Mouse (Mus musculus) cerebellum, adult 8-10 months (tissue): Measurements from ENCODE around the gene Trpd52l3.

Experiments
- DNase-seq: peaks from one replicate; pipeline ENCODE4 v3.0.0; 2022

The Trpd52l3 gene

DNA sequence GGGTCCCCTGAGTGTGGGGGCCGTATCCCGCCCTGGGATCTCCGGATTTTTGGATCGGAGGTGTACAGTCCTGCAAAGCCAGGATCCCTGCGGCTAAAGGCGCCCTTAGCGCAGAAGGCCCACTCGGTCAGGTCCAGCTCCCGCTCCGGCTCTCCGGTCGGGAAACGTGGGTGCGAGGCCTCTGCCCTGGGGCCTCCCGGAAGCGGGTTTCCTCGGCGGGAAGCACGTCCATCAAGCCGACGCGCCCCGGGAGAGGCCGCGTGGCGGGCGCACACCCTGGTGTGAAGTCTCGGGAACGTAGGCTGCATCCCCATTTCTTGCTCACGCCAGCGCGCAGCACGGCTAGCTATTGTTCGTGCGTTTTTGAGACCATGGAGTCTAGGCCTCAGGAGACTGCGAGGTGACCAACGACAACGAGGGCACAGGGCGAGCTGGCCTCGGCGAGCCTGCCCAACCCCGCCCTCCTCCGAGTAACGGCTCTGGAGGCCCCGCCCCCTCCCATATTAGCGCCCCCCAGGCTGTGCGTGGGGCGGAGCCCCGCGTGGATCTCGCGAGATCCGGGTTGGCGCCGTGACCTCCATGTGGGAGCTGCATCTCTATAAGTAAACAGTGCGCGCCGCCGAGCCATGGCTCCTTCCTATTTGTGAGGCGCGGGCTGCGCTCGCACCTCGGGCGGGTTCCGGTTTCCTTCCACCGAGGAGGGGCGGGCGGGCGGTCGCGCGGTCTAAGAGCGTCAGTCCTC is 26.5 kb downstream of the Trpd52l3 start, which contains the start of gene Uhrf2:
TSS of gene Uhrf2 (plus strand) at position 620 of the 742 bp plus-strand sequence.
- DNase-seq: peak; percentile 94

DNA sequence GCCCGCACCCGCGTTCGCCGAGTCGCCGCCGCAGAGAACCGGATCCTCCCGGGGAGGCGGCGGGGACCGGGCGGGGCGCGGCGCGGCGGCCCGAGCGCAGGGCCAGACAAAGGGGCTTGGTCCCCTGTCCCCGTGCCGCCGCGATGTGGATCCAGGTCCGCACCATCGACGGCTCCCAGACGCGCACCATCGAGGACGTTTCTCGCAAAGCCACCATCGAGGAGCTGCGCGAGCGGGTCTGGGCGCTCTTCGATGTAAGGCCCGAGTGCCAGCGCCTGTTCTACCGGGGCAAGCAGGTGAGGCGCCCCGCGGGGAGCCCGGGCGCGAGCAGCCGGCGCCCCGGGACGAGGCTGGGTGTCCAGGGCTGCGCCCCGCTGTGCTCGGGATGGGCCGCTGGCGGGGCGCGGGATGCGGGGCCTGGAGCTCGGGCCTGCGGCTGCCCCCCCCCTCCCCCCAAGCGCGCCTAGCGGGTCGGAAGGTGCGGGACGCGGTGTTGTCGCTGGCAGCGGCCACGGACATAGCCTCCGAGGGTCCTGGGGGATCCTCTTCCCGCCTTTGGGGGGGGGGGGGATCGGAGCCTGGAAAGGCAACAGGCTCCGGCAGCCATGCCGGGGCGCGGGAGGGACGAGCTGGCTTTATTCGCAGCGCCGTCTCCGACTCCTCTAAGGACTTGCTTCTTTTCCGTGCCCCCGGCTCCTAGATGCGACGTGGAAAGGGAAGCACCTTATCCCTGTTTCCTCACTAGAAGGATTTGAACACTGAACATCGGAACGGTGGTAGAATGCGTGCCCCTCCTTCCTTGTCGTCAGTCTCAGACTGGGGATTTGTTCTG is 27.3 kb downstream of the Trpd52l3 start:
- DNase-seq: peak; percentile 13

DNA sequence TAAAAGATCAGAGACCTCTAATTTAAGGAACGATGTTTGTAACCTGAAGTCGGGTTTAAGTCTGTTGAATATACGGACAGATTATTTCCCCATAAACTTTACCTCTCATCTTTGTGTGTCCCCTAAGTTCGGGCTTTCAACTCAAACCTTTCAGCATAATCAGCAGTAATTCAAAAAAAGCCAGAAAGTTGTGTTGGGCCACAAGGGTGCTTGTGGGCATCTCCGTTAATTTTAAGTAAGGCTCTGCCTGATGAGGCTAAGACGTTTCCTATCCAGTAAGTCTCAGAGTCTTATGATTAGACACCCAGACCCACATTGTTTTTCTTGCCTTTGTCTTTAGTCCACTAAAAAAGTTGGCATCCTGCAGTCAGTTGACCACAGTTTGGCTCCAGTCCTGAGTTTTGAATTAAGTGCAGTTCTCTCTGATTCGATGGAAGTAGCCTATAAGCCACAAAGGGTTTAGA is 27.9 kb downstream of the Trpd52l3 start:
- no peak for DNase-seq

DNA sequence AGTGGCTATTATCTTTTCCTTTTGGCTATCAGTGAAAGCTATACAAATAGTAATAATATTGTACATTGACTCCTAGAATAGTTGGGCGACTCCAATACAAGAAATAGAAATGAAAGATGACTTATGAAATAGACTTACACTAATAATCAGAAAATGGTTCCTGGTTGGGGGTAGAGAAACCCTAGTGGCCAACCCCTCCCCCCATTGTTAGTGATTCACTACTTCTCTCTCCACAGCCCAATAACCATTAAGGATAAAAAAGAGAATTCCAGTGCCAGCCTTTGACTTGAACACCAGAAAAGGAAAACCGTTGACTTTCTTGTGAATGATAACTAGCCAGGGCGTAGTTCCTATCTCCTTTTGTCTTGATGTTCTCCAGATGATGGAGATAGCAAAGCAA is 28.6 kb downstream of the Trpd52l3 start:
- DNase-seq: no peak

DNA sequence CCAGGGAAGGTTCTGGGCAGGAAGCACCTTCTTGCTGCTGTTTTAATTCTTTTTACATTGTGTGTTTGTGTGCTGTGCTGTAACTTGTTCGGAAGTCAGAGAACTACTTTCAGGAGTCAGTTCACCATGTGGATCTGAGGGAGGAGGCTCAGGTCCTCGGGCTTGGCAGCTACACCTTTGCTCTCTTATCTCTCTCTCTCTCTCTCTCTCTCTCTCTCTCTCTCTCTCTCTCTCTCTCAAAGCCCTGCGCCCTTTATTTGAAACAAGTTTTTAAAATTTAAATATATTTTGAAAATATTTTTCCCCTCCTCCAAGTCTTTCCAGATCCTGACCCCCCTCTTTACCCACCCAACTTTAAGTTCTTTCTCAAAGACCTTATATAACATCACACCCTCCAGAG is 31.8 kb downstream of the Trpd52l3 start:
- DNase-seq: no peak

DNA sequence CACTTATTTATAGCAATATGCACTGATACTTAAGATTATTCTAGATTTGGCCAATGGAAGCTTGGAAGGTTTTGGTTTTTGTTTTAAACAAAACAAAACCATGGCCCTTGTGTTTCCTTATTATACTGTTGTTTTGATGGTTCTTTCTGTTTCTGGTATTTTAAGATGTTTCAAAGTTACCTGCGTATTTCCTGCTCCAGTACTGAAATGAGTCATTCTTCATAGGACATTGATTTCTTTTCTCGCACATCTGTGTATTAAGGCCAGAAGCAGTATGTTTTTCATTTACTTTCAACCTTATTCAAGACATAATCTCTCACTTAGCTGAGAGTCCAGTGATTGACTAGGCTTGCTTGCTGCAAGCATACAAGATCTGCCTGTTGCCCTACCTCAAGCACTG is 40.1 kb downstream of the Trpd52l3 start:
- no peak for DNase-seq

DNA sequence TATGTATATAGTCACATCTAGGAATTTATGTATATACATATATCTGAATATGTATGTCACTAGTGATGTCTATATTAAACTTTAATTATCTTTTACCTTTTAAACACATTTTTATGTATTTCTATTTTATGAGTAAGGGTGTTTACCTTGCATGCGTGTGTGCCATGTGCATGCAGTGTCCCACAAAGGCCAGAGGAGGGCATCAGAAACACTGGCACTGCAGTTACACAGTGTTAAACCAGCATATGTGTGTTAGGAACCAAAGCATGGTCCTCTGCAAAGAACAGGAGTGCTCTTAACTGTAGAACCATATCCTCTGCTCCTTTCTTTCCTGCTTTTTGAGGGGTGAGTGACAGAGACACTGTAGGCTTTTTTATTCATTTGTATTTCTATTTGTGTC is 41.0 kb downstream of the Trpd52l3 start:
- DNase-seq: no peak

DNA sequence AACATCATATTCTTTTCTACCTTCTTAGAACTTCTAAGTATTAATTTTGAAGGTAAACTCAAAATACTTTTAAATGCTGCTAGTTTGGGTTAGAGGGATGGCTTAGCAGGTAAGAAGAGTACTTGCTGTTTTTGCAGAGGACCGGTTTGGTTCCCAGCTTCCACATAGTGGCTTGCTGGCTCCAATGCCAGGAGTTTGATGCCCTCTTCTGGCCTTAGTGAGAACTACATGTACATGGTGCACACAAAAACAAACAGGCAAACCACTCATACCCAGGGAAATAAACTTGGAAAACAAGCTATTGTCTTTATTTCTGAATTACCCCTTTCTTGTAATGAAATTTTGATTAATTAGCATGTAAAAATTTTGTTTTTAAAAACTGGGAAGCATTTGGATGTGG is 42.3 kb downstream of the Trpd52l3 start:
- no peak for DNase-seq

DNA sequence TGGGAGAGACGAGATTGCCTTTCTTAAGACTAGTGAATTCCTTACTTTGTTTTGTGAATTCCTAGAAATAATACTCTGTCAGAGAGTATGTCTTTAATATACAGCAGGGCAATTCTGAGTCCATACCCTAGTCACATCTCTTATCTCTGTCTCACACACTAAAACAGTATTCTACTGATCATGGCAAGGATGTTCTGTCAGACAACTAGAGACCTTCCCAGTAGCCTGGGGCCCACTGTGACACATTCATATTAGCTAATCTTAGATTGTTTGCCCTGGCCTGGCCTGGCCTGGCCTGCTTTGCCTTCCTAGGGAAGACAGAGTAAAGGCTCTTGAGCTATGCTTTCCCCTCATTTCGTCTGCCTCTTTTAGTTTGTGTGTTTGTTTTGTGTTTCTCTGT is 47.0 kb downstream of the Trpd52l3 start:
- DNase-seq: no peak

DNA sequence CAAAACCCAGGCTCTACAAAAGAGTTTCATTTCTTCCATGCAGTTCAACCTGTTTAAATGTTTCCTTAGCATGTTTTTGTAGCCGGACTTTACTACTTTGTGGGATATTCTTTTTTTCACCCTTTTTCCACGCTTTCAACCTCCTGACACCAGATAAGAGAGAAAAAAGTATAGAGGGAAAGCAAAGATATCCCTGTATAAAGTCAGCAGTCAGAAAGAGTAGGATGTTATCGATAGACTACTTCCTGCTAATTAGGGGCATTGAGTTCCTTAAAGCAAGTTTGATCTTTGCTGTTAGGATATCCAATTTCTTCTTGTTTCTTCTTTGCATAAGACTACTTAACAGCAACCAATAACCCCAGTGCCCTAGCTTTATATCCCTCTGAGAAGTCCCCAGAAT is 47.9 kb downstream of the Trpd52l3 start:
- DNase-seq: no peak

DNA sequence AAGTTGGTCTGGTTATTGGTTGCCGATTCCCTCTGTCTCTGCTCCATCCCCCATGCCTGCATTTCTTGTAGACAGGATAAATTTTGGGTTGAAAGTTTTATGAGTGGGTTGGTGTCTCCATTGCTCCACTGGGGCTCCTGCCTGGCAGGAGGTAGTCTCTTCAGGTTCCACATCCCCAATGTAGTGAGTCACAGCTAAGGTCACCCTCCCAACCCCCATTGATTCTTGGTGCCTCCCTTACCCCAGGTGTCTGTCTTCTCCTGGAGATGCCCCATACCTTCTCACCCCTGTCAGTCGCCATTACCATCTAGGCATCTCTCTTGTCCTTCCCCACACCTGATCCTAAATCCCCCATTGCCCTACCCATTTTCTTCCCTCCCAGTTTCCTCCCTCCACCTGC is 50.6 kb downstream of the Trpd52l3 start:
- DNase-seq: no peak
